Mouse (Mus musculus) hindbrain, embryonic 14.5 days (tissue): Measurements from ENCODE around the gene Gmeb2. TPM values are rescaled to one million over a fixed set of nuclear protein-coding genes. Genes with fewer than 3 reads are reported as not detected.
A peak's percentile ranks its signal among the peaks of the same experiment; 100 is the strongest.

Source experiments
- ATAC-seq: fragments of 200-750 bp; cut with Nextera tagmentation; 2 replicates; pipeline ENCODE4 v1.8.0; 2017; ENCODE audit warnings: moderate number of reproducible peaks, mild to moderate bottlenecking, moderate TSS enrichment, moderate library complexity; ENCODE audit not compliant: low FRiP score
- DNase-seq: peaks from one replicate; pipeline ENCODE4 v3.0.0-alpha.2; 2015; ENCODE audit warnings: low spot score
- H3K27ac ChIP-seq: fragments of 300-500 bp; sonication (generic); 2 replicates; pipeline ENCODE4 v1.5.1; 2014; ENCODE audit warnings: mild to moderate bottlenecking, moderate library complexity
- H3K27me3 ChIP-seq: fragments of 300-500 bp; sonication (generic); 2 replicates; pipeline ENCODE4 v1.6.1; 2014; ENCODE audit warnings: mild to moderate bottlenecking, low read length, mixed read lengths; ENCODE audit not compliant: control insufficient read depth, insufficient read depth
- H3K36me3 ChIP-seq: fragments of 300-500 bp; sonication (generic); replicated peaks from 2 replicates; pipeline ENCODE4 v1.6.1; 2014; ENCODE audit not compliant: control insufficient read depth, insufficient read depth
- H3K4me1 ChIP-seq: fragments of 300-500 bp; sonication (generic); replicated peaks from 2 replicates; pipeline ENCODE4 v1.6.1; 2014; ENCODE audit warnings: antibody characterized with exemption, low read length, mixed read lengths; ENCODE audit not compliant: control insufficient read depth, insufficient read depth
- H3K4me2 ChIP-seq: fragments of 300-500 bp; sonication (generic); replicated peaks from 2 replicates; pipeline ENCODE4 v1.6.1; 2014; ENCODE audit warnings: mild to moderate bottlenecking, moderate library complexity
- H3K4me3 ChIP-seq: fragments of 300-500 bp; sonication (generic); replicated peaks from 2 replicates; pipeline ENCODE4 v1.5.1; 2014; ENCODE audit warnings: mild to moderate bottlenecking, low read length
- H3K9ac ChIP-seq: fragments of 300-500 bp; sonication (generic); 2 replicates; pipeline ENCODE4 v1.6.1; 2014
- H3K9me3 ChIP-seq: fragments of 300-500 bp; sonication (generic); 2 replicates; pipeline ENCODE4 v1.6.1; 2016; ENCODE audit warnings: low read length; ENCODE audit not compliant: control insufficient read depth
- WGBS: fragments of 180-500 bp; shearing (Covaris S2); extraction: QIAGEN DNeasy Blood & Tissue Kit; methylation state at CpG from one replicate; pipeline ENCODE4 v1.1.7; 2014; 5-methylcytosine and 5-hydroxymethylcytosine counted together
- polyA plus RNA-seq: library from polyadenylated mRNA; unstranded; fragments of >200 nt; fragmentation: Nextera tagmentation; extraction: Ambion mirVana; gene quantifications from 2 replicates; pipeline ENCODE4 v1.2.1, GENCODE M21; 2014

The Gmeb2 gene
- polyA plus RNA-seq, 1 experiment from 2014 or later: 18.0 TPM

- no peak overlapping the region for H3K27ac ChIP-seq
- H3K27me3 ChIP-seq: no peaks in the 10 kb centered on the region
- H3K4me3 ChIP-seq: no peak overlapping the region
- H3K9ac ChIP-seq: no peak overlapping the region
- peaks cover 35% of the 10 kb centered on the region for H3K36me3 ChIP-seq
- H3K4me1 ChIP-seq: no peaks in the 10 kb centered on the region
- no peaks in the 10 kb centered on the region for H3K9me3 ChIP-seq
- WGBS: 89% methylated on average over 10 of the region's 10 CpGs
- ATAC-seq (no peak), DNase-seq (no peak)
- no peak overlapping the region for H3K4me2 ChIP-seq
Measured at GRCm38 (mm10) chr2:181249217-181249616, 38.6 kb downstream of the Gmeb2 start.

DNA sequence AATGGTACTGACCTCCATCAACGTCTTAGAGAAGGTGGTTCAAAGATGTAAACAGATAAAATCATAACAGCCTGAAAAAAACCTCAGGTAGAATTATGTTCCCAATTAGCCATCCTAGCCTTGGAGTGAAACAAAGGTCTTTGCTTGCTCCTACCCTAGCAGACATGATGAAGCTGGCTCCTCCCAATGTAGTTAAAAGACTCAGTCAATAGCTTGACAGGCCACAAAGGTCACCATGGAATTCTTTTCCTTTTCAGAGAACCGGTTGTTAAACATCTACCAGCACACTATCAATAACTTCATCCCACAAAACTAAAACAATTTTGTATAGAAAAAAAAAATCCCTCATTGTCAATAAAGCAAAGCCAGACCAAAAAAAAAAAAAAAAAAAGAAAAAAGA is 42.8 kb downstream of the Gmeb2 start:
- Histone ChIP-seq H3K9ac (no peak overlapping the region), H3K9me3 (no peaks in the 10 kb centered on the region), H3K27me3 (no peaks in the 10 kb centered on the region), H3K4me1 (no peaks in the 10 kb centered on the region; the same call in 1 of the 2 replicates), H3K4me2 (no peak overlapping the region), H3K36me3 (no peaks in the 10 kb centered on the region), H3K27ac (no peak overlapping the region), H3K4me3 (no peak overlapping the region)
- no peak for DNase-seq
- no peak for ATAC-seq
- WGBS: 25% methylated on average over 2 of the region's 2 CpGs

GRCm38 (mm10) chr2:181243706-181244394 is 44.0 kb downstream of the Gmeb2 start:
- H3K4me3 ChIP-seq: no peak overlapping the region
- DNase-seq (no peak), ATAC-seq (no peak)
- H3K27me3 ChIP-seq: no peaks in the 10 kb centered on the region
- no peak overlapping the region for H3K9ac ChIP-seq
- H3K4me1 ChIP-seq: no peaks in the 10 kb centered on the region; the same call in 1 of the 2 replicates
- no peak overlapping the region for H3K4me2 ChIP-seq
- no peaks in the 10 kb centered on the region for H3K36me3 ChIP-seq
- H3K27ac ChIP-seq: no peak overlapping the region
- WGBS: 39% methylated on average over 11 of the region's 11 CpGs
- no peaks in the 10 kb centered on the region for H3K9me3 ChIP-seq

DNA sequence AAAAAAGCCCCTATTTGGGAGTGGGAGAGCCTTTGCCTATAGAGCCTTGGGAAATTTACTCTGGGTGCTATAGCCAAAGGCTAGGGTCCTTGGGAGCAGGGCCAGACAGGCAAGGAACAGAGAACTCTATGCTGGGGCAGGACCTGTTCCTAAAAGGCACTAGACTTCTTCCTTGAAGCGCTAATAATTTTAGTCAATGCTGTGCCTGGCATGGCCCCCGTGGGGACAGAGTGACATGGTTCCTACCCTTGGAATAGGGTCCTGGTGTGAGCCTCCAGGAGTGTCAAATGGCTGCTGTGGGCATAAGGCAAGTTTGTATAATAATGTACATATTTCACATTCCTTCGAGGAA is 45.5 kb downstream of the Gmeb2 start:
- Histone ChIP-seq H3K27me3 (no peaks in the 10 kb centered on the region), H3K4me1 (no peaks in the 10 kb centered on the region; the same call in 1 of the 2 replicates), H3K4me3 (no peak overlapping the region), H3K4me2 (peak overlapping the region; percentile 36; the same call in 1 of the 2 replicates), H3K36me3 (no peaks in the 10 kb centered on the region), H3K9me3 (no peaks in the 10 kb centered on the region), H3K27ac (no peak overlapping the region), H3K9ac (no peak overlapping the region)
- WGBS: 75% methylated on average over 3 of the region's 3 CpGs
- no peak for ATAC-seq
- DNase-seq: no peak

GRCm38 (mm10) chr2:181241602-181242313 is 46.1 kb downstream of the Gmeb2 start, which contains the start of gene Helz2:
TSS of gene Helz2 (minus strand) at chr2:181242027.
- ATAC-seq: no peak
- Histone ChIP-seq H3K4me2 (peak within 1 kb of the TSS; percentile 36), H3K36me3 (no peaks in the 10 kb centered on the region), H3K9me3 (no peaks in the 10 kb centered on the region), H3K4me1 (no peaks in the 10 kb centered on the region; the same call in 1 of the 2 replicates), H3K9ac (no peak within 1 kb of the TSS), H3K27me3 (no peaks in the 10 kb centered on the region), H3K4me3 (peak within 1 kb of the TSS; percentile 13; the same call in 1 of the 2 replicates), H3K27ac (no peak within 1 kb of the TSS)
- 17% methylated on average over 16 of the region's 16 CpGs for WGBS
- DNase-seq: no peak

- H3K4me3 ChIP-seq: no peak overlapping the region
- no peak for DNase-seq
- no peak for ATAC-seq
- no peaks in the 10 kb centered on the region for H3K9me3 ChIP-seq
- no peak overlapping the region for H3K27ac ChIP-seq
- H3K36me3 ChIP-seq: no peaks in the 10 kb centered on the region
- 91% methylated on average over 13 of the region's 13 CpGs for WGBS
- no peak overlapping the region for H3K4me2 ChIP-seq
- H3K9ac ChIP-seq: no peak overlapping the region
- H3K4me1 ChIP-seq: no peaks in the 10 kb centered on the region; the same call in 1 of the 2 replicates
- no peaks in the 10 kb centered on the region for H3K27me3 ChIP-seq
Measured at GRCm38 (mm10) chr2:181240806-181241440, 46.9 kb downstream of the Gmeb2 start.

- Histone ChIP-seq H3K4me2 (no peak overlapping the region), H3K36me3 (no peaks in the 10 kb centered on the region), H3K9me3 (no peaks in the 10 kb centered on the region), H3K27ac (no peak overlapping the region), H3K4me3 (no peak overlapping the region), H3K27me3 (no peaks in the 10 kb centered on the region), H3K4me1 (no peaks in the 10 kb centered on the region; the same call in 1 of the 2 replicates), H3K9ac (no peak overlapping the region)
- DNase-seq: no peak
- ATAC-seq: no peak
- 93% methylated on average over 9 of the region's 9 CpGs for WGBS
Measured at GRCm38 (mm10) chr2:181239261-181239660, 48.6 kb downstream of the Gmeb2 start.

- Histone ChIP-seq H3K9me3 (no peaks in the 10 kb centered on the region), H3K36me3 (no peaks in the 10 kb centered on the region), H3K4me3 (no peak overlapping the region), H3K4me1 (no peaks in the 10 kb centered on the region; the same call in 1 of the 2 replicates), H3K27ac (no peak overlapping the region), H3K27me3 (no peaks in the 10 kb centered on the region), H3K4me2 (no peak overlapping the region), H3K9ac (no peak overlapping the region)
- ATAC-seq (no peak), DNase-seq (no peak)
- WGBS: 55% methylated on average over 2 of the region's 2 CpGs
Measured at GRCm38 (mm10) chr2:181238861-181239260, 49.0 kb downstream of the Gmeb2 start.

- Histone ChIP-seq H3K36me3 (no peaks in the 10 kb centered on the region), H3K4me1 (no peaks in the 10 kb centered on the region; the same call in 1 of the 2 replicates), H3K9ac (no peak overlapping the region), H3K4me3 (no peak overlapping the region), H3K27ac (no peak overlapping the region), H3K9me3 (no peaks in the 10 kb centered on the region), H3K27me3 (no peaks in the 10 kb centered on the region), H3K4me2 (no peak overlapping the region)
- no peak for ATAC-seq
- WGBS: 68% methylated on average over 10 of the region's 10 CpGs
- DNase-seq: no peak
Measured at GRCm38 (mm10) chr2:181238091-181238610, 49.7 kb downstream of the Gmeb2 start.
